Mouse (Mus musculus): ENCODE measurements around the gene Ep300.

Gene Ep300

DNA sequence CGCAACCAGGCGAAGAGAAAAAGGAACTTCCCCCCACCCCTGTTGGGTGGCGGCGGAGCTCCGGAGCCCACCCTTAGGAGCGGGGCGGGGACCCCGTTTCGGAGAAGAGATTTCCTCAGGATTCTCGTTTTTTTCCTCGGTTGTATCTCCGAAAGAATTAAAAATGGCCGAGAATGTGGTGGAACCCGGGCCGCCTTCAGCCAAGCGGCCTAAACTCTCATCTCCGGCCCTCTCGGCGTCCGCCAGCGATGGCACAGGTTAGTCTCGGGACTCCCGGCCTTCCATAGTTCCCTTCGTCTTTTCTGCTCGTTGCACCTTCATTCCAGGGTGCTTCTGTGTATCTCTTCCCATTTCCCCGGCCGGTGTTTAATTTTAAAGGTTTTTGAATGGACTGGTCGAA, 1.3 kb downstream of the Ep300 start:
- in situ Hi-C loops (cut with MboI, MseI): loop anchor here in 1 of 2 experiments (25.0 kb wide), 1 partner anchor 1324 kb away; the partner anchor contains the start of genes Atf4 and Rps19bp1

DNA sequence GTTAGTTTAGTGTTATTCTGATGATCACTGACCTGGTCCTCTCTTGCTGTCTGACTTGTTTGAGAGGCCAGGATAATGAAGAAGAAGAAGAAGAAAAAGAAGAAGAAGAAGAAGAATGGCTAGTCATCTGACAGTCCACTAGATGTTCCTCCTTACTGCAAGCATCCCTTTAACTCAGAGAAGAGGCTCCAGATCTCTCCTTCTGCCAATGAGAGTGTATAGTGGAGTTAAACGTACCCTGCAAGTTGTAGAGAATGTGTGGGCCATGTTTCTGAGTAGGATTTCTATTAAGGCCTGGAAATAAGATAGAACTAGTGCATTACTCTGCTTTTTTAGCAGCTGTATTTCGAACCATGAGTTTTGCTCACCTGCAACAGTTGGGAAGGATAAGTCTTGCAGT, 2.5 kb downstream of the Ep300 start:
- in situ Hi-C loops (cut with MboI, MseI): loop anchor here in 1 of 2 experiments (25.0 kb wide), 1 partner anchor 1325 kb away; the partner anchor contains the start of genes Atf4 and Rps19bp1

DNA sequence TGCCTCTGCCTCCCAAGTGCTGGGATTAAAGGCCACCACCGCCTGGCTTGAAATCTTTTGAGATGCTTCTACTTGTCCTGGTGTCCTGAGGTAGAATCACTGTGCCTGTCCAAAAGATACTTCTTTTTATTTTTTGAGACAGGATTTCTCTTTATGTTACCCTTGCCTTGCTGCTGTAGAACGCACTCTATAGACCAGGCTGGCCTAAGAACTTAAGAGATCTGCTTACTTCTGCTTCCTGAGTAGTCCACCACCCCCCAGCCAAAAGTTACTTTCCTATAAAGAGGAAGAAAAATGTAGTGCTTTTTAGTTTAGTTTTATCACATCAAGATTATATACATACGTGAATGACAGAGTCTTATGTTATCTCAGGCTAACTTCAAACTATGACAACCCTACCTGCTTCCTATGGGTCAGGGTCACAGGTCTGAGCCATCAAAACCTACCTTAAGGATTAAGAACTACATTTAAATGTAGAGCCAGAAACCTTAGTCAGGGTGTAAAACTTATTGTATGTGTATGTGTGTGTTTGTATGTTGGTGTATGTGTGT, 9.1 kb downstream of the Ep300 start:
- in situ Hi-C loops (cut with MboI, MseI): loop anchor here in 1 of 2 experiments (25.0 kb wide), 1 partner anchor 1332 kb away; the partner anchor contains the start of genes Atf4 and Rps19bp1

DNA sequence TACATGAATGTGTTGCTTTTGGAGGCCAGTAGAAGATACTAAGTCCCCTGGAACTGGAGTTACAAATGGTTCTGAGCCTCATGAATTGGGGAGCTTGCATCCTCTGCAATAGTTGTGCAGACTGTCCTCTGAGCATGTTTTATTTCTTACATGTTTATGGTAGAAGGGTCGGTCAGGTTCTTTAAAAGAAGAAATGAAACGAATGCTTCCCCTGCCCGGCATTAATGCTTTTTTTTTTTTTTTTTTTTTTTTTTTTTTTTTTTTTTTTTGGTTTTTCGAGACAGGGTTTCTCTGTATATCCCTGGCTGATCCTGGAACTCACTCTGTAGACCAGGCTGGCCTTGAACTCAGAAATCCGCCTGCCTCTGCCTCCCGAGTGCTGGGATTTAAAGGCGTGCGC, 13.6 kb downstream of the Ep300 start:
- in situ Hi-C loops (cut with MboI, MseI): loop anchor here in 1 of 2 experiments (25.0 kb wide), 1 partner anchor 1336 kb away; the partner anchor contains the start of genes Atf4 and Rps19bp1

DNA sequence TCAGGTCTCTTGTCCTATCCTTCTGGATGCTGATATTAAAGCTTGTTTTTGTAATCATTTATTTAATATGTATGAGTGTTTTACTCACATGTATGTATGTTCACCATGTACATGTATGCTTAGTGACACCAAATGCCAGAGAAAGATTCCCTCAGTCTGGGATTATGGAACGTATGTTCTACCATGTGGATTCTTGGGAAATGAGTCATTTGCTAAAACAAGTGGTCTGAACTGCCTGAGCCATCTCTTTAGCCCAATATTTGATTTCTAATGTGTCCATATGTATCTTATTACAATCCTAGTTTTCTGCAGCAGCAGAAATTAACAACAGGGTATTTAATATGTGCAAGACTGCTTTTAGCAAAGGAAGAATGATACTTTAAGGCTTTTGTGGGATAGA, 20.1 kb downstream of the Ep300 start:
- in situ Hi-C loops (cut with MboI, MseI): loop anchor here in 1 of 2 experiments (5.0 to 10.0 kb wide), 2 partner anchors 98 to 120 kb away; no protein-coding TSS in a partner anchor

DNA sequence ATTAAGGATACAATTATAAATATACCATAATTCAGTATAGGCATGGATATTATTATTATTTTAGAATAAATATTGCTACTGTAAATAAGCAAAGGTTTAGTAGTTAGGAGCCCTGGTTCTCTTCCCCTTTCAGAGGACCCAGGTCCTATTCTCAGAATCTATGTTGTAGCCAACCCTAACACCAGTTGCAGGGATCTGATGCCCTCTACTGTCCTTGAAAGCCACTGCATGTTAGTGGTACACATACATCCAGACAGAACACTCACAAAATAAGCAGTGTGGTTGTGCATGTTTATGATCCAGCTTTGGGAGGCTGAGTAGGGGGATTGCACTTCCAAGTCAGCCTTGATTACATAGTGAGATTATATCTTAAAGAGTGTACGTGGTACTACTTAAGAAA, 21.5 kb downstream of the Ep300 start:
- in situ Hi-C loops (cut with MboI, MseI): loop anchor here in 1 of 2 experiments (5.0 to 10.0 kb wide), 2 partner anchors 99 to 122 kb away; no protein-coding TSS in a partner anchor

DNA sequence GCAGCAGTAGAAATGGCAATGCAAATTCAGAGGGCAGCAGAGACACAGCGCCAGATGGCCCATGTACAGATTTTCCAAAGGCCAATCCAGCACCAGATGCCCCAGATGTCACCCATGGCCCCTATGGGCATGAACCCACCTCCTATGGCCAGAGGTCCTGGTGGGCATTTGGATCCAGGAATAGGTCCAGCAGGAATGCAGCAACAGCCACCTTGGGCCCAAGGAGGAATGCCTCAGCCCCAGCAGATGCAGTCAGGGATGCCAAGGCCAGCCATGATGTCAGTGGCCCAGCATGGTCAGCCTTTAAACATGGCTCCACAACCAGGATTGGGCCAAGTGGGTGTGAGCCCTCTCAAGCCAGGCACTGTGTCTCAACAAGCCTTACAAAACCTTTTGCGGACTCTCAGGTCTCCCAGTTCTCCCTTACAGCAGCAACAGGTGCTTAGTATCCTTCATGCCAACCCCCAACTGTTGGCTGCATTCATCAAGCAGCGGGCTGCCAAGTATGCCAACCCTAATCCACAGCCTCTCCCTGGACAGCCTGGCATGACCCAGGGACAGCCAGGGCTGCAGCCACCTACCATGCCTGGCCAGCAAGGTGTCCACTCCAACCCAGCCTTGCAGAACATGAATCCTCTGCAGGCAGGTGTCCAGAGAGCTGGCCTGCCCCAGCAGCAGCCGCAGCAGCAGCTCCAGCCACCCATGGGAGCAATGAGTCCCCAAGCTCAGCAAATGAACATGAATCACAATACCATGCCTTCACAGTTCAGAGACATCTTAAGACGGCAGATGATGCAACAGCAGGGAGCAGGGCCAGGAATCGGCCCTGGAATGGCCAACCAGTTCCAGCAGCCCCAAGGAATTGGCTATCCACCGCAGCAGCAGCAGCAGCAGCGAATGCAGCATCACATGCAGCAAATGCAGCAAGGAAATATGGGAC, 64.6 kb downstream of the Ep300 start:
- in situ Hi-C loops (cut with MboI, MseI): loop anchor here in 1 of 2 experiments (5.0 kb wide), 1 partner anchor 37 kb away; no protein-coding TSS in a partner anchor

DNA sequence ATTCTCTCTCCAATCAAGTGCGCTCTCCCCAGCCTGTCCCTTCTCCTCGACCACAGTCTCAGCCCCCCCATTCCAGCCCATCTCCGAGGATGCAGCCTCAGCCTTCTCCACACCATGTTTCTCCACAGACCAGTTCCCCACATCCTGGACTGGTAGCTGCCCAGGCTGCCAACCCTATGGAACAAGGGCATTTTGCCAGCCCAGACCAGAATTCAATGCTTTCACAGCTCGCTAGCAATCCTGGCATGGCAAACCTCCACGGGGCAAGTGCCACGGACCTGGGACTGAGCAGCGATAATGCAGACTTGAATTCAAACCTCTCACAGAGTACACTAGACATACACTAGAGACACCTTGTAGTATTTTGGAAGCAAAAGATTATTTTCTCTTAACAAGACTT, 65.5 kb downstream of the Ep300 start:
- in situ Hi-C loops (cut with MboI, MseI): no loop called here

DNA sequence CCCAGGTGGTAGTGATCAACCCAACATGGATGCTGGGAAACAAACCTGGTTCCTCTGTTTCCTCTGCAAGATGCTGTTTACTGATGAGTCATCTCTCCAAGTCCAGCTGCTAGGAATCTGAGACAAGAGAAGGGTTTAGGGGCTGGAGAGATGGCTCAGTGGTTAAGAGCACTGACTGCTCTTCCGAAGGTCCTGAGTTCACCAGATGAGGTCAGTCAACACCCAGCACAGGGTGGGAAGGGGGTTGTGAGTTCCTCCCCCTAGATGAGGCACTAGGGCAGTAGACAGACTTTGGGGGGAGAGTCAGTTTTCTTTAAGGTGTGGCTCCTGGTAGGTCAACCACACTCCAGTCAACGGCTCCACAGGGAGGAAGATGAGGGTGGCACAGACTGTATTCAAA, 76.5 kb downstream of the Ep300 start:
- in situ Hi-C loops (cut with MboI, MseI): no loop called here

DNA sequence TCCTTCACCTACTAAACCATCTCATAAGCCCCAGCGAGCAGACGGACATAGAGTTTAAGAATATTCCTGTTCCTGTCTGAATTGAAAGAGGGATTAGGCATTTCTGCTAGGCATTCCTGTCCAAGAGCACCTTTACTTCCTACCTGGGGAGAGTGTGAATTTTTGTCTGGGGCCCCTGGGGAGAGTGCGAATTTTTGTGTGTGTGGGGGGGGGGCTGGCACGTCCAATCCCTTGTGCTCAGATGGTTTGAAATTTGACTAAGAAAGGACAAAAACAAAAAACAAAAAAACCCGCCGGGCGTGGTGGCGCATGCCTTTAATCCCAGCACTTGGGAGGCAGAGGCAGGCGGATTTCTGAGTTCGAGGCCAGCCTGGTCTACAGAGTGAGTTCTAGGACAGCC, 78.1 kb downstream of the Ep300 start:
- in situ Hi-C loops (cut with MboI, MseI): no loop called here

DNA sequence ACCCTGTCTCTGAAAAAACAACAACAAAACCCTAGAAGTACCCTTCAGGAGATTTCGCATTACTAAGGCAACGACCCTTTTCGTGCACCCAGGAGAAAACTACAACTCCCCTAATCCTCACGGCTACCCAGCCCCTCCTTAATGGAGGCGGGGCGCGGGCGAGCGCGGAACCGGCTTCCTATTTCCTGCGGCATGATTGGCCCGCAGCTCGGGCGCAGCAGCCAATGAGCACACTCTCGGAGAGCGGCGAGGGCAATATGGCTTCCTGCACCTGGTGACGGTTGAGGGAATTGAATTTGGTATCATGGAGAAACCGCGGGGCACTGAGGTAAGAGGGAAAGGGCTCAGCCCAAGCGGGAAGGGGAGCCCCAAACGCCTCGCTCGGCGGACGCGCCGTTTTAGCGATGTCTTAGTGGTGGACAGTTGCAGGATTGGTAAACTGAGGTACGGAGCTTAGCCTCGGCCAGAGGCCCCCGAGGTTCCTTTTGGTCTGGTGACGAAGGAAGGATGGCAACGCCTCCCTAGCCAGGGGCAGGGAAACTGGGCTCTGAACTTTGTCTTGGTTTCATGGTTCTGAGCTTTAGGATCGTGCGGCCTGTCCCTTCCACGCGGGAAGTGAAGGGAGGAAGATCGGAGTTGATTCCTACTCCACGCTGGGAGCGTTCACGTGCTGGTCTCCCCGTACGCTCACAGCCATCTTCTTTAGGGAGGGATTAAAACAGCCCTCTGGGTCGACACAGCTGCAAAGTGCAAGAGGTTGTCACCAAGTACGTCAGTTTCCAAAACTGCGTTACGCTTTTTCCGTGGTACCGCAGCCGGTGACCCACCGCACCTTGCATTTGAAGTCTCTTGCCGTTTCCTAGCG, 78.8 kb downstream of the Ep300 start, which contains the start of gene L3mbtl2:
Gene L3mbtl2, plus strand, starts transcription at position 193 of the 865 bp plus-strand sequence.
- in situ Hi-C loops (cut with MboI, MseI): no loop called here

DNA sequence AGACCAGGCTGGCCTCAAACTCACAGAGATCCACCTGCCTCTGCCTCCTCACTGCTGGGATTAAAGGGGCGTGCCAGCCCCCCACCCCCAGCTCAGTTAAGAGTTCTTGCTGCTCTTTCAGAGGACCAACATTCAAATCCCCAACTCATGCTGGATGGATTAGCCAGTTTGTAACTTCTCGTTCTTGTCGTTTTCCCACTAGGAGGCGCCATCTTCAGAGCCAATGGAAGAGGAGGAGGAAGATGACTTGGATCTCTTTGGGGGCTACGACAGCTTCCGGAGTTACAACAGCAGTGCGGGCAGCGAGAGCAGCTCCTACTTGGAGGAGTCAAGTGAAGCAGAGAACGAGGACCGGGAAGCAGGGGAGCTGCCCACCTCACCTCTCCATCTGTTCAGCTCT, 81.8 kb downstream of the Ep300 start:
- in situ Hi-C loops (cut with MboI, MseI): no loop called here

DNA sequence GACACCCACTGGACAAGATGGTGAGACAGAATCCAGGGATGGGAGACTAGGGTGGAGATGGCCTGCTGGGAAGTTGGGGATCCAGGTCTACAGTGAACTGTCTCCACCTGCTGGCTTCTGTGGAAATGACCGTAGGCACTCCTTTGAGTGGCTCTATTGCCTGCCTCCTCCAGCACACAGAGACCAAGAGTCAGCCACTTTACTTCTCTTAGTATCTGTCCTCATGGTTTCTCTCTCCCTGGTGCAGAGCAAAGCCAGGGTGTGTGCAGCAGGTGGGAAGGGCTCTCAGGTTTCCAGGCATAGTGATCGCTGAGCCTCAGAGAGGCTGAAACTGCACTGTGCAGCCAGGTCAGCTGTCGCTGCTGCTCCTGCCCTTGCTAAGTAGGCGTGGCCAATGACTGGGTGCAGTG, 85.1 kb downstream of the Ep300 start:
- in situ Hi-C loops (cut with MboI, MseI): no loop called here

DNA sequence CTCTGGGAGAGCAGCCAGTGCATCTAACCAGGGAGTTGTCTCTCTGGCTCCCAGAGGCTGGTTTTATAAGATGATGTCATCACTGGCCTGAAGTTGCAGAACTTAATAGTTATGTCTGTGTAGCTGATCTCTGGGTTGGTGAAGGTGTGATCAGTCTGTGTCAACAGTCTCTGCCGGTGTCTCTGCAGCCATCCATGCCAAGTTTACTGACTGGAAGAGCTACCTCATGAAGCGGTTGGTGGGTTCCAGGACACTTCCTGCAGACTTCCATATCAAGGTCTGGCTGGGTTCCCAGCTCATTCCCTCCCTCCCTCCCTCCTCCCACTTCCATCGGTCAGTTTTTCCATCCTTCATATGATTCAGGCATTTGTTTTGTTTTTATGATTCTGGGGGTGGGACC, 91.5 kb downstream of the Ep300 start:
- in situ Hi-C loops (cut with MboI, MseI): loop anchor here in 1 of 2 experiments (25.0 kb wide), 1 partner anchor 1439 kb away; the partner anchor contains the start of genes AC140267.1 and Mief1

DNA sequence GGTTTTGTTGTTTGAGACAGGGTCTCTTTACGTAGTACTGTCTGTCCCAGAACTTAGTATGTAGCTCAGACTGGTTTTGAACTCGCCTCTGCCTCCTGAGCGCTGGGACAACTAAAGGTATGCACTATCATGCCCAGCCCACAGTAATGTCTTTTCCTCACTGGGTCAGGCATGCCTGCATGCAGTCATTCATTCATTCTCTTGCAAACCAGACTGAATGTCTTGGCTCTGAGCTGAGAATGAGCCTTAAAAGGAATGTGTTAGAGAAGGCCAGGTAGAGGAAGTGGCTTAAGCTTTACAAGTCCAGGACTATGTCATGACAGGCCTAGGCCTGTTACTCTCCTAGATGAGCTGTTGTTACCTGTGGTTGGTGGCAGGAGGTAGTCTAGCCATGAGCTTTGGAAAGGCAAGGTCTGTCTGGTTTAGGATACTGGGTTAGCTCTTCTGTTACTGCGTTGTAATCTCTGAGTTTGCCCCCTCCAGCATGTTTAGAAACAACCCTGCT, 95.2 kb downstream of the Ep300 start:
- in situ Hi-C loops (cut with MboI, MseI): loop anchor here in 1 of 2 experiments (25.0 kb wide), 1 partner anchor 1443 kb away; the partner anchor contains the start of genes AC140267.1 and Mief1

DNA sequence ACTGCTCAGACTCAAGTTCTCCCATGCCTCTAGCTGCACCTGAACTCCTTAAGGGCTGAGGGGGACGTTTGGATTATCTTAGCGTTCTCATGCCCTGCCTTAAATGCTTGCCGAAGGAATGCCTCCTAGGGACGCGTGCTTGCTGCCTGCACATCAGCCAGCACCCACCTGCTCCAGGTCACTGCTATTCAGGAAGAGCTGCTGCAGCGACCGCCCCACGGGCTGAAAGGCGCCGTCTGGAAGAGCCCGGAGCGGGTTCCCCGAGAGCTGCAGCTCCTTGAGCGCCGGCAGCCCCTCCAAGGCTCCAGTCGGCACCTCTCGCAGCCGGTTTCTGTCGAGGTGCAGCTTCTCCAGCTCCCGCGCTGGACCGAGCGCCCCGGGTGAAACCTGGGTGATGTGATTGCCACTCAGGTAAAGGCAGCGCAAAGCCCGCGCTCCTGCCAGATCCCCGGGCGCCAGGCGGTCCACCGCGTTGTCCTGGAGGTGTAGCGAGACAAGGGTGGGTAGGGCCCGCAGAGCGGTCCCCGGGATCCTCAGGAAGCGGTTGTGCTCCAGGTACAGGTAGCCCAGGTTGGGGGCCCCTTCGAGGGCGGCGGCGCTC, 108.3 kb downstream of the Ep300 start:
- in situ Hi-C loops (cut with MboI, MseI): loop anchor here in 1 of 2 experiments (25.0 kb wide), 1 partner anchor 1456 kb away; the partner anchor contains the start of genes AC140267.1 and Mief1

DNA sequence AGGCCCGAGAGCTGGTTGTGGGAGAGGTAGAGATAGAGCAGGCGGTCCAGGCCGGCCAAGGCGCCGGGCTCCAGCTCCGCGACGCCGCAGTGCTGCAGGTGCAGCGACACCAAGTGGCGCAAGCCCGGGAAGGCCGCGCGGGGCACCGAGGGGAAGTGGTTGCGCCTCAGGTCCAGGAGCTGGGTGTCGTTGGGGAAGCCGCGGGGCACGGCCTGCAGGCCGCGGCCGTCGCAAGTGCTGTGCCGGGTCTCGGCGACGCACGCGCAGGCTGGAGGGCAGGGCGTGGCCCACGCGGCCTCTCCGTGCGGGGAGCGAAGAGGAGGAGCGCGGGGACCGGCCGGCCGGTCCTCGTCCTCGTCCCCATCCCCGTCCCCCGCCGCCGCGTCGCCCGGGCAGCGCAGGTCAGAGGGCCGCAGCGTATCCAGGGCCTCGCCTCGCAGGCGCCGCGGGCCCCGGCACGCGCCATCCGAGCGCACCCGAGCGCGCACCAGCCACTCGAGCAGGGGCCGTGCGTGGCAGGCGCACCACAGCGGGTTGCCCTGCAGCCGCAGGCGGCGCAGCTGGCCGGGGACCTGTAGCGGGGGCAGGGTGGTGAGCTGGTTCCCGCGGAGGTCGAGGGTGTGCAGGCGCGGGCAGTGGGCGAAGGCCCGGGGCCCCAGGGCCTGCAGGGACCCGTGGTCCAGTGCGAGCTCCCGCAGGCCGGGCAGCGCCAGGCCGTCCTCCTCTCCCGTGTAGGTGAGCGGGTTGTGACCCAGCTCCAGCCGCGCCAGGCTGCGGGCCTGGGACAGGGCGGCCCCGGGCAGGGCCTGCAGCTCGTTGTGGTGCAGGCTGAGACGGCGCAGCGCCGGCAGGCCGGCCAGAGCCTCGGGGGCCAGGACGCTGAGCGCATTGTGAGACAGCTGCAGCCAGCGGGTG, 109.1 kb downstream of the Ep300 start:
- in situ Hi-C loops (cut with MboI, MseI): loop anchor here in 1 of 2 experiments (25.0 kb wide), 1 partner anchor 1457 kb away; the partner anchor contains the start of genes AC140267.1 and Mief1

DNA sequence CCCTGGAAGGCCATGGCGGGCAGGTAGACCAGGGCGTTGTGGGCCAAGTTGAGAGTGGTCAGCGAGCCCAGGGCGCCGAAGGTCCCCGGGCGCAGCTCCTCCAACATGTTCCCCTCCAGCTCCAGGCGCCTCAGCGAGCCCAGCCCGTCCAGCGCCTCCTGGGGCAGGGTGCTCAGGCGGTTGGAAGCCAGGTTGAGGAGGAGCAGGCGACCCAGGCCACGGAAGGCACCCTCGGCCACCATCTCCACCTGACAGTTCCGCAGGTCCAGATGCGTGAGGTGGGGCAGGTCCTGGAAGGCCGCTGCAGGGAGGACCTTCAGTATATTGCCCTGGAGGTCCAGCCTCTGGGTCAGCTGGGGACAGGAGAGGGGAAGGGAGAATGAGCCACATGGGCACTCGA, 109.7 kb downstream of the Ep300 start:
- in situ Hi-C loops (cut with MboI, MseI): loop anchor here in 1 of 2 experiments (25.0 kb wide), 1 partner anchor 1458 kb away; the partner anchor contains the start of genes AC140267.1 and Mief1

DNA sequence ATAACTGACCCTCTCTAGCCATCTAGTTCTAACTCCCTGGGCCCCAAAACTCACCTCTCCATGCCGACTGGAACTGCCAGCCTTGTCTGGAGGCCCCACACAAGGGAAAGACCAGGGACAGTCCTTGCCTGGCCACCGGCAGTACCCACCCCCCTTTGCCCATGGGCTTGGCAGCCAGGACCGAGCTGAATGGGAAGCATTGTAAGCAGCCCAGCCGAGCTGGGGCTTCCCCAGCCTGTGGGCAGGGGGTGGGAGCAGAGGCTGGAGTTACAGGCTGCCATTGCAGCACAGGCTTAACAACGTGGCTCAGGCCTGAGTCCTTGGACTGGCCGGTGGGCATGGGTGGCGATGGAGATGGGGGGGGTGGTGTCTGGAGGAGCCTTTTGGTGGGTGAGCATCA, 112.0 kb downstream of the Ep300 start, which contains the start of gene Chadl:
Gene Chadl, minus strand, starts transcription at position 113 of the 400 bp plus-strand sequence.
- in situ Hi-C loops (cut with MboI, MseI): loop anchor here in 1 of 2 experiments (25.0 kb wide), 1 partner anchor 1460 kb away; the partner anchor contains the start of genes AC140267.1 and Mief1

All from T-helper 17 cell (primary cell).